Mouse (Mus musculus): Measurements from ENCODE around the gene Ldb1.

- TF ChIP-seq TAL1 (IDR thresholded peaks at IDR 0.05; ENCODE audit: low read length), result no peak
- no peak for TF ChIP-seq GATA1 (IDR thresholded peaks at IDR 0.05; ENCODE audit: low read length)
Observed at GRCm38 (mm10) chr19:46086337-46086736, 41.3 kb upstream of the Ldb1 start.

Data from erythroblast, embryonic 14.5 days (primary cell).